Mouse (Mus musculus): ENCODE measurements around the gene Hist2h2ab.

Hist2h2ab gene

DNA sequence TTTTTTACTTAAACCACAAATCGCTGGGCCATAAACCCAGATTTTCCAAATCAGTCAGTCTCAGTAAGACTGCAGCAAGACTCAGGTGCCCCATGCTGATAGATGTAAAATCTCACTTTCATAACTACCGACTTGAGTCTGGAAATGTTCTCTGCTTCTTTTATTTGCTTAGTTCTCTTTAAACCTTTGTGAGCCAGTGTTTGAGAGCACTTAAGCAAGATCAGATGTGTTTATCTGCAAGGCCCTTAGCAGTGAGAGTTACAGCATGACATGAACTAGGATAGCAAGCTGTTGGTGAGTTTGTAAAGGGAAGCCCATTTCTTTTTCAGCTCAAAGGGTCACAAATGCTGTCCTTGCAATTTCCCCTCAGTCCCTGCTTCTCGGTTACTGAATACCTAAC is 37.5 kb downstream of the Hist2h2ab start:
- DNase-seq (ENCODE audit: extremely low spot score, low spot score), result no peak

- no peak for DNase-seq (ENCODE audit: extremely low spot score, low spot score)
These were observed 40.6 kb downstream of the Hist2h2ab start for GRCm38 (mm10) chr3:96260220-96260619.

- DNase-seq (ENCODE audit: extremely low spot score, low spot score), result no peak
These were observed 42.0 kb downstream of the Hist2h2ab start for GRCm38 (mm10) chr3:96261623-96262022.

- peak; percentile 81 for DNase-seq (ENCODE audit: extremely low spot score, low spot score)
These were observed 42.7 kb downstream of the Hist2h2ab start for GRCm38 (mm10) chr3:96262216-96262875.

DNA sequence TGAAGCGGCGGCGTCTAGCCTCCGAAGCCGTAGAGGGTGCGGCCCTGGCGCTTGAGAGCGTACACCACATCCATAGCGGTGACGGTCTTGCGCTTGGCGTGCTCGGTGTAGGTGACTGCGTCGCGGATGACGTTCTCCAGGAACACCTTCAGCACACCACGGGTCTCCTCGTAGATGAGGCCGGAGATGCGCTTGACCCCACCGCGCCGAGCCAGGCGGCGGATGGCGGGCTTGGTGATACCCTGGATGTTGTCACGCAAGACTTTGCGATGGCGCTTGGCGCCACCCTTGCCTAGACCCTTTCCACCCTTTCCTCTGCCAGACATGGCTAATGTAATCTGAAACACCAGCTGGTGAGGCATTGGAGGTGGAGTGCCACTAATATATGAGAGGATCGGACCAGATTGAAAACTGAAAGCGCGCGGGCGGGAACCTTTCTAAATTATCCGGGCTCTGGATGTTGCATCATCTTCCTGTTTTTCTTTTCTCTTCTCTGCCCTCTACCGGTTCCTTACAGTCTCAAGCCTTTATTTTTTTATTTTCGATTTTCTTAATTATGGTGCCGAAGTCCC is 43.4 kb downstream of the Hist2h2ab start, which contains the start of gene Hist2h4:
Gene Hist2h4, minus strand, starts transcription at position 333 of the 572 bp plus-strand sequence.
- DNase-seq (ENCODE audit: extremely low spot score, low spot score), result peak; percentile 97

- DNase-seq (ENCODE audit: extremely low spot score, low spot score), result peak; percentile 68
These were observed 44.1 kb downstream of the Hist2h2ab start for GRCm38 (mm10) chr3:96263558-96264403.

DNA sequence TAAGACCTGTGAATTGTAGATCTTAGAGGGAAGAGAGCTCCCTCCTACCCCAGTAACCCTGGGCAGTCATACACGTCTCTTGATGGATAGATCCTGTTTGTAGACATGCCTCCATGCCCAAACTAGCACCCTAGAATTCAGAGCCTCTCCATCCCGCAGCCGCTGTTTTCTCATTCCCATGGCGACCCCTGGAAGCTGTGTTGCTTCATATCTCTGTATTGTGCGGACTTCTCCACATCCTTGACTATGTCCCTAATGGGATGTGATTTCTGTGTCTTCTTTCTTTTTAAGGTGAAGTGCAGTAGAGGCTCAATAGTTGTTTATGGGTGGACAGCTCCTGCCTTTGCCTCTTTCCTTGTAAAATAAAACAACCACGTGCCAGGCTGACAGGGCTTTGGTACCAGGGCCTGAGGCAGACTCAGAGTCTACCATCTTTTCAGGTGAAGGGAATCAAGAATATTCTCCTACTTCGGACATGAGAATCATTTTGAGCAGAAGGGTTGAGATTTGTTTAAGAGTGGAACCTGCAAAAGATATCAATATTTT is 44.8 kb downstream of the Hist2h2ab start:
- DNase-seq (ENCODE audit: extremely low spot score, low spot score), result no peak

GRCm38 (mm10) chr3:96266132-96266710 is 46.6 kb downstream of the Hist2h2ab start:
- DNase-seq (ENCODE audit: extremely low spot score, low spot score), result no peak

GRCm38 (mm10) chr3:96267541-96267940 is 47.9 kb downstream of the Hist2h2ab start:
- no peak for DNase-seq (ENCODE audit: extremely low spot score, low spot score)

DNA sequence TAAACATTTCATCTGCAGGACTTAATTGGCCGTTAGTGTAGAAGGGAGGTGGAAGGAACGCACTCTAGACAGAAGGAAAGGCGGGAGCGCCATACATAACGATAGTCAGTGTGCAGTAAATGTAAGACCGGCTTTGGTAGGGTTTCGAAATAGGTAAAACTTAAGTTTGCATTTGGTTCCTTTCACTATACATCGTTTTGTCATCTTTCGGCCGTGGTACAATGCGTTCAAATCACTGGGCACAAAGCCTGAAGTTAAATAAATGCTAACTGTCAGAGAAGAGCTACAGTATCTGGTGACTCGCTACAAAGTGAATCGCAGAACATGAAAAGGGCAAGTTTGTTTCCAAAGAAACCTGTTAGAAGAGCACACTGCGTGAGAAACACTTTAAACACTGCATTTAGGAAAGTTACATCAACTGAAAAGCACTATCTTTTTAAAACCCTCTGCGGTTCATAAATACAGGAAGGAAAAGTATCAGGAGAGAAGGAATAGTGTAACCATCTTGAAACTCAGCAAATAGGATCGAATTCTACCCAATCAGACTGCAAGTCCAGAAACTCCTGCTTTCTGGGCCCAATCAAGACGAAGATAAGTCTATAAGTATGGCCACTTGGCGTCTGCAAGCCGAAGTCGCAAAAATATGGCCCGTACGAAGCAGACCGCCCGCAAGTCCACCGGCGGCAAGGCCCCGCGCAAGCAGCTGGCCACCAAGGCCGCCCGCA is 48.5 kb downstream of the Hist2h2ab start, which contains the start of gene Hist2h3b:
Gene Hist2h3b, plus strand, starts transcription at position 604 of the 725 bp plus-strand sequence.
- peak; percentile 79 for DNase-seq (ENCODE audit: extremely low spot score, low spot score)

DNA sequence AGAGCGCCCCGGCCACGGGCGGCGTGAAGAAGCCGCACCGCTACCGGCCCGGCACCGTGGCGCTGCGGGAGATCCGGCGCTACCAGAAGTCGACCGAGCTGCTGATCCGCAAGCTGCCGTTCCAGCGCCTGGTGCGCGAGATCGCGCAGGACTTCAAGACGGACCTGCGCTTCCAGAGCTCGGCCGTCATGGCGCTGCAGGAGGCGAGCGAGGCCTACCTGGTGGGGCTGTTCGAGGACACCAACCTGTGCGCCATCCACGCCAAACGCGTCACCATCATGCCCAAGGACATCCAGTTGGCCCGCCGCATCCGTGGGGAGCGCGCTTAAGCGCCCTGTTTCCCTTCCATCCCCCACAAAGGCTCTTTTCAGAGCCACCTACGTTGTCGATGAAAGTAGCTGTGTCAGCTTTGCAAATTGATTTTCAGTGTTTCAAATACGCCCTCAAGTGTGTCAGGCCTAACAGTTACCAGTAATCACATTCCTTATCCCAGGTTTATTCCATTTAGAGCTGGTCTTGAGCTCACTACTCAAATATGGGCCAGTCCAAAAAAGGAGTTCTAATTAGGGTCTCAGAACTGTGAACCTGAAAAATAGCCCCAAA is 49.2 kb downstream of the Hist2h2ab start:
- peak; percentile 60 for DNase-seq (ENCODE audit: extremely low spot score, low spot score)
